Mouse (Mus musculus) forebrain, embryonic 13.5 days (tissue): ENCODE measurements around the gene Senp7. TPM values are rescaled to one million over a fixed set of nuclear protein-coding genes. Genes with fewer than 3 reads are reported as not detected.

Source experiments
- microRNA-seq: library from miRNA; unstranded; fragments of <30 nt; microRNA quantifications from one replicate; pipeline ENCODE4, GENCODE M21; 2016
- polyA plus RNA-seq: library from polyadenylated mRNA; unstranded; fragments of >200 nt; fragmentation: Nextera tagmentation; extraction: Ambion mirVana; gene quantifications from 2 replicates; pipeline ENCODE4 v1.2.1, GENCODE M21; 2015

The Senp7 gene
- polyA plus RNA-seq, 1 experiment from 2014 or later: 57.6 TPM

Small RNAs within 50 kb of the gene (microRNA-seq; reads per million reads assigned to microRNA genes)
- gene Gm24047: not detected

Other genes with a start within 250 kb of the Senp7 start
- gene Nfkbiz, start 209.4 kb upstream of the Senp7 start, polyA plus RNA-seq: 1.0 and 1.6 TPM in 2 replicates
- 1.1 and 1.2 TPM in 2 replicates for gene Nxpe3, start 153.1 kb upstream of the Senp7 start, polyA plus RNA-seq
- 19.3 and 21.5 TPM in 2 replicates for gene Cep97, start 113.5 kb upstream of the Senp7 start, polyA plus RNA-seq
- 656 and 765 TPM in 2 replicates for gene Rpl24, start 82.1 kb upstream of the Senp7 start, polyA plus RNA-seq
- gene Zbtb11, start 74.5 kb upstream of the Senp7 start, polyA plus RNA-seq: 18.9 and 19.2 TPM in 2 replicates
- 289 and 296 TPM in 2 replicates for gene Pcnp, start 18.6 kb upstream of the Senp7 start, polyA plus RNA-seq
- 25.8 and 26.3 TPM in 2 replicates for gene Trmt10c, start 10.5 kb upstream of the Senp7 start, polyA plus RNA-seq
- 0.26 TPM in 2 replicates for gene Impg2, start 156.0 kb downstream of the Senp7 start, polyA plus RNA-seq